Mouse (Mus musculus): ENCODE measurements at regions not wholly inside any gene's neighbourhood (a gene's known extent, or its start where the extent isn't known, plus 50 kb on each side); places are given as distances from the start of the nearest gene placed in this dataset.

- Histone ChIP-seq H3K79me3 (ENCODE audit: low read depth) (no peaks in the 10 kb centered on the region), H3K4me3 (ENCODE audit: insufficient read depth, poor library complexity, severe bottlenecking) (no peak overlapping the region), H3ac (ENCODE audit: control insufficient read depth, insufficient read length, low read depth) (no peak overlapping the region), H3K79me2 (ENCODE audit: control insufficient read depth, insufficient read depth) (no peaks in the 10 kb centered on the region), H3K27me3 (ENCODE audit: control insufficient read depth, insufficient read depth, insufficient read length) (peaks cover 24% of the 10 kb centered on the region), H3K36me3 (ENCODE audit: control insufficient read depth, insufficient read depth) (no peaks in the 10 kb centered on the region)
- no peak for TF ChIP-seq CEBPB (IDR thresholded peaks at IDR 0.05; ENCODE audit: low read depth)
- TF ChIP-seq MAX (IDR thresholded peaks at IDR 0.05) = no peak
- TF ChIP-seq MYOG (IDR thresholded peaks at IDR 0.05; ENCODE audit: control insufficient read depth, extremely low read depth, insufficient read length) = no peak
- no peak for TF ChIP-seq MYOD1 (IDR thresholded peaks at IDR 0.05; ENCODE audit: control insufficient read depth, insufficient read length, low read depth)
- TF ChIP-seq USF1 (IDR thresholded peaks at IDR 0.05; ENCODE audit: low read depth) = no peak
- TF ChIP-seq CTCF (IDR thresholded peaks at IDR 0.05; ENCODE audit: control insufficient read depth, insufficient read depth, insufficient read length) = no peak
- TF ChIP-seq FOSL1 (IDR thresholded peaks at IDR 0.05; ENCODE audit: insufficient read depth, low read length, poor library complexity, severe bottlenecking) = no peak
These were observed 73.0 kb upstream of the Thy1 start for GRCm38 (mm10) chr9:43970043-43970795.

- H3K27me3 ChIP-seq (ENCODE audit: control insufficient read depth, insufficient read depth, insufficient read length) = peaks cover 20% of the 10 kb centered on the region
- H3K79me3 ChIP-seq (ENCODE audit: low read depth) = no peaks in the 10 kb centered on the region
- TF ChIP-seq FOSL1 (IDR thresholded peaks at IDR 0.05; ENCODE audit: insufficient read depth, low read length, poor library complexity, severe bottlenecking) = no peak
- no peaks in the 10 kb centered on the region for H3K79me2 ChIP-seq (ENCODE audit: control insufficient read depth, insufficient read depth)
- H3ac ChIP-seq (ENCODE audit: control insufficient read depth, insufficient read length, low read depth) = no peak overlapping the region
- H3K4me3 ChIP-seq (ENCODE audit: insufficient read depth, poor library complexity, severe bottlenecking) = no peak overlapping the region
- no peaks in the 10 kb centered on the region for H3K36me3 ChIP-seq (ENCODE audit: control insufficient read depth, insufficient read depth)
These were observed 72.3 kb upstream of the Thy1 start for GRCm38 (mm10) chr9:43970858-43971257.

GRCm38 (mm10) chr9:43972290-43972689 is 70.9 kb upstream of the Thy1 start:
- H3K4me3 ChIP-seq (ENCODE audit: insufficient read depth, poor library complexity, severe bottlenecking) = no peak overlapping the region
- H3K36me3 ChIP-seq (ENCODE audit: control insufficient read depth, insufficient read depth) = no peaks in the 10 kb centered on the region
- H3ac ChIP-seq (ENCODE audit: control insufficient read depth, insufficient read length, low read depth) = no peak overlapping the region
- no peak for TF ChIP-seq MYOG (IDR thresholded peaks at IDR 0.05; ENCODE audit: control insufficient read depth, extremely low read depth, insufficient read length)
- TF ChIP-seq MAX (IDR thresholded peaks at IDR 0.05) = no peak
- TF ChIP-seq USF1 (IDR thresholded peaks at IDR 0.05; ENCODE audit: low read depth) = no peak
- TF ChIP-seq FOSL1 (IDR thresholded peaks at IDR 0.05; ENCODE audit: insufficient read depth, low read length, poor library complexity, severe bottlenecking) = no peak
- TF ChIP-seq MYOD1 (IDR thresholded peaks at IDR 0.05; ENCODE audit: control insufficient read depth, insufficient read length, low read depth) = no peak
- TF ChIP-seq CEBPB (IDR thresholded peaks at IDR 0.05; ENCODE audit: low read depth) = no peak
- TF ChIP-seq CTCF (IDR thresholded peaks at IDR 0.05; ENCODE audit: control insufficient read depth, insufficient read depth, insufficient read length) = peak; percentile 77
- peaks cover 21% of the 10 kb centered on the region for H3K27me3 ChIP-seq (ENCODE audit: control insufficient read depth, insufficient read depth, insufficient read length)
- no peaks in the 10 kb centered on the region for H3K79me3 ChIP-seq (ENCODE audit: low read depth)
- no peaks in the 10 kb centered on the region for H3K79me2 ChIP-seq (ENCODE audit: control insufficient read depth, insufficient read depth)

DNA sequence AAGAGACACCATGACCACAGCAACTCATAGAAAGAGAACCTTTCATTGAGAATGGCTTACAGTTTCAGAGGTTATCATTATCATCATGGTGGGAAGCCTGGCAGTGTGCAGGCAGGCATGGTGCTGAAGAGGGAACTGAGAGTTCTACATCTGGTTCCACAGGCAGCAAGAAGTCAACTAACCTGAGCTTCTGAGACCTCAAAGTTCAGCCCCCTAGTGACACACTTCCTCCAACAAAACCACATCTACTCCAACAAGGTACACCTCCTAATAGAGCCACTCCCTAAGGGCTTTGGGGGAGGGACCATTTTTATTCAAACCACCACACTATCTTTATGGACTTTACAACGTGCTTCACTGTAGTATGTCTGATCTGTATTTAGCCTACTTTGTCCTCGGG is 67.8 kb upstream of the Thy1 start:
- H3K36me3 ChIP-seq (ENCODE audit: control insufficient read depth, insufficient read depth) = no peaks in the 10 kb centered on the region
- no peaks in the 10 kb centered on the region for H3K79me2 ChIP-seq (ENCODE audit: control insufficient read depth, insufficient read depth)
- TF ChIP-seq CTCF (IDR thresholded peaks at IDR 0.05; ENCODE audit: control insufficient read depth, insufficient read depth, insufficient read length) (no peak), MAX (IDR thresholded peaks at IDR 0.05) (no peak), CEBPB (IDR thresholded peaks at IDR 0.05; ENCODE audit: low read depth) (no peak), MYOD1 (IDR thresholded peaks at IDR 0.05; ENCODE audit: control insufficient read depth, insufficient read length, low read depth) (no peak), USF1 (IDR thresholded peaks at IDR 0.05; ENCODE audit: low read depth) (no peak), MYOG (IDR thresholded peaks at IDR 0.05; ENCODE audit: control insufficient read depth, extremely low read depth, insufficient read length) (no peak), FOSL1 (IDR thresholded peaks at IDR 0.05; ENCODE audit: insufficient read depth, low read length, poor library complexity, severe bottlenecking) (no peak)
- H3ac ChIP-seq (ENCODE audit: control insufficient read depth, insufficient read length, low read depth) = no peak overlapping the region
- H3K27me3 ChIP-seq (ENCODE audit: control insufficient read depth, insufficient read depth, insufficient read length) = peaks cover 15% of the 10 kb centered on the region
- no peak overlapping the region for H3K4me3 ChIP-seq (ENCODE audit: insufficient read depth, poor library complexity, severe bottlenecking)
- H3K79me3 ChIP-seq (ENCODE audit: low read depth) = no peaks in the 10 kb centered on the region

- no peak for TF ChIP-seq CTCF (IDR thresholded peaks at IDR 0.05; ENCODE audit: control insufficient read depth, insufficient read depth, insufficient read length)
- no peak for TF ChIP-seq CEBPB (IDR thresholded peaks at IDR 0.05; ENCODE audit: low read depth)
- no peak for TF ChIP-seq MAX (IDR thresholded peaks at IDR 0.05)
- no peak for TF ChIP-seq USF1 (IDR thresholded peaks at IDR 0.05; ENCODE audit: low read depth)
- TF ChIP-seq MYOD1 (IDR thresholded peaks at IDR 0.05; ENCODE audit: control insufficient read depth, insufficient read length, low read depth) = no peak
- no peak for TF ChIP-seq MYOG (IDR thresholded peaks at IDR 0.05; ENCODE audit: control insufficient read depth, extremely low read depth, insufficient read length)
- no peak for TF ChIP-seq FOSL1 (IDR thresholded peaks at IDR 0.05; ENCODE audit: insufficient read depth, low read length, poor library complexity, severe bottlenecking)
- Histone ChIP-seq H3K27me3 (ENCODE audit: control insufficient read depth, insufficient read depth, insufficient read length) (peaks cover 6% of the 10 kb centered on the region), H3K4me3 (ENCODE audit: insufficient read depth, poor library complexity, severe bottlenecking) (no peak overlapping the region), H3ac (ENCODE audit: control insufficient read depth, insufficient read length, low read depth) (no peak overlapping the region), H3K79me2 (ENCODE audit: control insufficient read depth, insufficient read depth) (no peaks in the 10 kb centered on the region), H3K79me3 (ENCODE audit: low read depth) (no peaks in the 10 kb centered on the region), H3K36me3 (ENCODE audit: control insufficient read depth, insufficient read depth) (no peaks in the 10 kb centered on the region)
These were observed 66.8 kb upstream of the Thy1 start for GRCm38 (mm10) chr9:43976366-43976765.

DNA sequence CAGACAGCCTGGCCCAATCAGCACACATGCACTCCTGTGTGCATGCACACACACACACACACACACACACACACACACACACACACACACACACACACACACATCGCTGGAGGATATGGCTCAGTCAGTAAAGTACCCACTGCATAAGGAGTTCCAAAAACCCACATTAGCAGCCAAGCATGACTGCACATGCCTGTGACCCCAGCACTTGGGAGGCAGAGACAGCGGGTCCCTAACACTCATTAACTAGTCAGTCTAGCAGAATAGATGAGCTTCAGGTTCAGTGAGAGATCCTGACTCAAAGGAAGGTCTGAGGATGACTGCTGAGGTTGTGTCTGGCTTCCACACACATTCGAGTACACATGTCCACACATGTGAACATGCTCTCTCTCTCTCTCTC is 65.4 kb upstream of the Thy1 start:
- Histone ChIP-seq H3K79me2 (ENCODE audit: control insufficient read depth, insufficient read depth) (no peaks in the 10 kb centered on the region), H3K79me3 (ENCODE audit: low read depth) (no peaks in the 10 kb centered on the region), H3ac (ENCODE audit: control insufficient read depth, insufficient read length, low read depth) (no peak overlapping the region), H3K36me3 (ENCODE audit: control insufficient read depth, insufficient read depth) (no peaks in the 10 kb centered on the region), H3K27me3 (ENCODE audit: control insufficient read depth, insufficient read depth, insufficient read length) (peaks cover 3% of the 10 kb centered on the region), H3K4me3 (ENCODE audit: insufficient read depth, poor library complexity, severe bottlenecking) (no peak overlapping the region)
- TF ChIP-seq FOSL1 (IDR thresholded peaks at IDR 0.05; ENCODE audit: insufficient read depth, low read length, poor library complexity, severe bottlenecking) = no peak
- no peak for TF ChIP-seq MYOG (IDR thresholded peaks at IDR 0.05; ENCODE audit: control insufficient read depth, extremely low read depth, insufficient read length)
- no peak for TF ChIP-seq MYOD1 (IDR thresholded peaks at IDR 0.05; ENCODE audit: control insufficient read depth, insufficient read length, low read depth)
- no peak for TF ChIP-seq CEBPB (IDR thresholded peaks at IDR 0.05; ENCODE audit: low read depth)
- no peak for TF ChIP-seq MAX (IDR thresholded peaks at IDR 0.05)
- no peak for TF ChIP-seq USF1 (IDR thresholded peaks at IDR 0.05; ENCODE audit: low read depth)
- TF ChIP-seq CTCF (IDR thresholded peaks at IDR 0.05; ENCODE audit: control insufficient read depth, insufficient read depth, insufficient read length) = no peak
